In genomic region chr11:115647459-115647858, GRCm38 (mm10) we compare ENCODE assay signal across 9 mouse cellular contexts. TPM values are rescaled to one million over a fixed set of nuclear protein-coding genes. Genes with fewer than 3 reads are reported as not detected.
DNase-seq lines count a peak whose midpoint lies in the region; ATAC-seq and TF ChIP-seq lines count a peak whose summit lies in the region.
"Had no signal": no experiment of that assay in that cellular context is flagged by ENCODE, and none has a peak within 500 bp of the region (broad histone marks: within the 10 kb centered on the region; RNA-seq: fewer than 3 reads in every experiment).

No protein-coding gene starts in this region.

- WGBS in heart, embryonic 10.5 days = 54% methylated on average over 6 of the region's 6 CpGs
- 35% methylated on average over 6 of the region's 6 CpGs for WGBS in kidney, postnatal 0 days

- H3K4me1 ChIP-seq in heart, embryonic 10.5 days = peaks cover 14% of the 10 kb centered on the region
- H3K4me1 ChIP-seq in kidney, postnatal 0 days (replicated peaks; ENCODE audit: insufficient read depth, low read length) = no peaks in the 10 kb centered on the region

- H3K4me3 ChIP-seq in heart, embryonic 10.5 days = no peak overlapping the region
- H3K4me3 ChIP-seq in kidney, postnatal 0 days (replicated peaks; ENCODE audit: low read depth, low read length) = no peak overlapping the region
- H3K4me3 ChIP-seq: limb, embryonic 15.5 days had no signal

- H3K4me2 ChIP-seq in kidney, postnatal 0 days (ENCODE audit: low read length) = no peak overlapping the region
- H3K4me2 ChIP-seq: limb, embryonic 15.5 days had no signal

- H3K27ac ChIP-seq in heart, embryonic 10.5 days = no peak overlapping the region
- no peak overlapping the region for H3K27ac ChIP-seq in kidney, postnatal 0 days
- H3K27ac ChIP-seq: limb, embryonic 15.5 days had no signal

- peaks cover 52% of the 10 kb centered on the region for H3K36me3 ChIP-seq in heart, embryonic 10.5 days
- peaks cover 17% of the 10 kb centered on the region; the same call in 1 of the 2 replicates for H3K36me3 ChIP-seq in kidney, postnatal 0 days (ENCODE audit: insufficient read depth, low read length)

- peak; percentile 90 for TF ChIP-seq CTCF in kidney, postnatal 0 days (IDR thresholded peaks at IDR 0.05; ENCODE audit: low read depth)

- no peaks in the 10 kb centered on the region for H3K27me3 ChIP-seq in heart, embryonic 10.5 days (ENCODE audit: insufficient read depth, poor library complexity, severe bottlenecking)
- no peaks in the 10 kb centered on the region for H3K27me3 ChIP-seq in kidney, postnatal 0 days (ENCODE audit: insufficient read depth, low read length)
- H3K27me3 ChIP-seq: limb, embryonic 15.5 days had no signal

- ATAC-seq in kidney, postnatal 0 days (replicated peaks; ENCODE audit: low FRiP score, low read depth) = no peak

- no peaks in the 10 kb centered on the region for H3K9me3 ChIP-seq in heart, embryonic 10.5 days
- no peaks in the 10 kb centered on the region for H3K9me3 ChIP-seq in kidney, postnatal 0 days (replicated peaks; ENCODE audit: low read length)
- H3K9me3 ChIP-seq: limb, embryonic 15.5 days had no signal

- peak; percentile 71 for DNase-seq in heart, adult 8-10 months (ENCODE audit: low spot score)
- DNase-seq in heart, embryonic 10.5 days (ENCODE audit: low spot score) = no peak
- peak; percentile 90 for DNase-seq in 3T3-L1 (ENCODE audit: low read depth, low spot score)
- DNase-seq in Muller cell, postnatal 12 days (ENCODE audit: inconsistent ontology term) = peak; percentile 58
- DNase-seq in cerebellum, postnatal 25 days = peak; percentile 65 to 80
- peak; percentile 94 for DNase-seq in kidney, postnatal 0 days (ENCODE audit: low spot score)
- DNase-seq in lung, postnatal 25 days (ENCODE audit: low spot score) = peak; percentile 78
- DNase-seq in yolk sac, embryonic 10.5 days (ENCODE audit: low spot score) = peak; percentile 26

- no peak overlapping the region for H3K9ac ChIP-seq in kidney, postnatal 0 days (ENCODE audit: low read depth, low read length)
- H3K9ac ChIP-seq: limb, embryonic 15.5 days had no signal

RNA-seq across cellular contexts. Expression of gene Slc25a19, which starts 19.4 kb away (rescaled TPM):
- total RNA-seq in heart, adult 8-10 months (2022) = 10 to 100 TPM; 31.4 to 40.9 (median 34.9) TPM
- polyA plus RNA-seq in heart, embryonic 10.5 days (2016; fragmentation: Nextera tagmentation; extraction: Ambion mirVana) = 33.5 and 45.5 TPM in 2 replicates
- polyA plus RNA-seq in kidney, postnatal 0 days (2015; fragmentation: Nextera tagmentation; extraction: Ambion mirVana) = 49.7 and 57.9 TPM in 2 replicates

RNA-seq across cellular contexts. Expression of gene Mif4gd, which starts 34.7 kb away (rescaled TPM):
- 10 to 100 TPM; 40.8 to 52.0 (median 45.0) TPM for total RNA-seq in heart, adult 8-10 months (2022)
- 19.6 and 22.7 TPM in 2 replicates for polyA plus RNA-seq in heart, embryonic 10.5 days (2016; fragmentation: Nextera tagmentation; extraction: Ambion mirVana)
- polyA plus RNA-seq in kidney, postnatal 0 days (2015; fragmentation: Nextera tagmentation; extraction: Ambion mirVana) = 57.3 and 61.6 TPM in 2 replicates

RNA-seq across cellular contexts. Expression of gene Gga3, which starts 43.6 kb away (rescaled TPM):
- total RNA-seq in heart, adult 8-10 months (2022) = 10 to 100 TPM; 13.0 to 19.0 (median 15.8) TPM
- polyA plus RNA-seq in heart, embryonic 10.5 days (2016; fragmentation: Nextera tagmentation; extraction: Ambion mirVana) = 25.4 and 25.7 TPM in 2 replicates
- polyA plus RNA-seq in kidney, postnatal 0 days (2015; fragmentation: Nextera tagmentation; extraction: Ambion mirVana) = 10.8 and 11.1 TPM in 2 replicates

RNA-seq across cellular contexts. Expression of gene Mrps7, which starts 43.7 kb away (rescaled TPM):
- 100 to 1,000 TPM in 1 of 4 experiments, 10 to 100 TPM in 3; 80.5 to 101 (median 85.0) TPM for total RNA-seq in heart, adult 8-10 months (2022)
- polyA plus RNA-seq in heart, embryonic 10.5 days (2016; fragmentation: Nextera tagmentation; extraction: Ambion mirVana) = 105 and 108 TPM in 2 replicates
- 92.9 and 93.7 TPM in 2 replicates for polyA plus RNA-seq in kidney, postnatal 0 days (2015; fragmentation: Nextera tagmentation; extraction: Ambion mirVana)
